Mouse (Mus musculus): ENCODE measurements around the gene Catsperg2. TPM values are rescaled to one million over a fixed set of nuclear protein-coding genes. Genes with fewer than 3 reads are reported as not detected.
"Not testable (repeated sequence)": the region's sequence is repeated elsewhere in the genome, so short reads cannot be mapped to it uniquely, and the experiment has no call there.

Gene Catsperg2
- polyA plus RNA-seq, 1 experiment from 2014 or later: 0.19 TPM

GRCm38 (mm10) chr7:29708891-29709290, 17.9 kb downstream of the Catsperg2 start:
- not testable (repeated sequence) for ATAC-seq (replicated peaks); H3K9ac ChIP-seq (replicated peaks); H3K4me2 ChIP-seq (replicated peaks); H3K9me3 ChIP-seq; H3K4me3 ChIP-seq; H3K27me3 ChIP-seq; H3K4me1 ChIP-seq; H3K36me3 ChIP-seq; H3K27ac ChIP-seq (replicated peaks)
- WGBS: 90% methylated on average over 2 of the region's 2 CpGs

GRCm38 (mm10) chr7:29695231-29695630, 31.6 kb downstream of the Catsperg2 start:
- H3K4me3 ChIP-seq; H3K4me1 ChIP-seq; H3K4me2 ChIP-seq (replicated peaks); ATAC-seq (replicated peaks); H3K36me3 ChIP-seq; H3K9ac ChIP-seq (replicated peaks); H3K27me3 ChIP-seq; H3K9me3 ChIP-seq; H3K27ac ChIP-seq (replicated peaks): not testable (repeated sequence)
- 94% methylated on average over 3 of the region's 3 CpGs for WGBS

GRCm38 (mm10) chr7:29681868-29682267, 45.0 kb downstream of the Catsperg2 start:
- Histone ChIP-seq H3K4me1 (no peaks in the 10 kb centered on the region), H3K27me3 (no peaks in the 10 kb centered on the region), H3K4me3 (no peak overlapping the region), H3K36me3 (no peaks in the 10 kb centered on the region), H3K9me3 (peaks cover 6% of the 10 kb centered on the region; the same call in 1 of the 2 replicates), H3K4me2 (replicated peaks) (no peak overlapping the region), H3K27ac (replicated peaks) (no peak overlapping the region), H3K9ac (replicated peaks) (no peak overlapping the region)
- ATAC-seq (replicated peaks): no peak
- 75% methylated on average over 3 of the region's 3 CpGs for WGBS

MicroRNAs encoded within 50 kb of the gene (microRNA counts, 519-probe panel; counts per million panel counts)
- microRNA mmu-miR-1964: 2,259 counts per million, percentile 40 among the panel's probes with 10 or more counts

Small RNA genes within 50 kb of the gene (microRNA-seq; reads per million reads assigned to microRNA genes)
- 1.8 reads per million for gene Mir1964

Other genes starting within 250 kb of the Catsperg2 start
- 15.0 and 16.5 TPM in 2 replicates for gene Sipa1l3, start 208.4 kb downstream of the Catsperg2 start, polyA plus RNA-seq (2015; fragmentation: Nextera tagmentation; extraction: Ambion mirVana)
- gene Zfp84, start 41.5 kb upstream of the Catsperg2 start, polyA plus RNA-seq (2015; fragmentation: Nextera tagmentation; extraction: Ambion mirVana): 19.2 and 20.8 TPM in 2 replicates
- 17.1 and 17.3 TPM in 2 replicates for gene Zfp30, start 57.0 kb upstream of the Catsperg2 start, polyA plus RNA-seq (2015; fragmentation: Nextera tagmentation; extraction: Ambion mirVana)
- gene Zfp790, start 89.1 kb upstream of the Catsperg2 start, polyA plus RNA-seq (2015; fragmentation: Nextera tagmentation; extraction: Ambion mirVana): 31.5 and 32.0 TPM in 2 replicates
- gene Zfp940, start 126.6 kb upstream of the Catsperg2 start, polyA plus RNA-seq (2015; fragmentation: Nextera tagmentation; extraction: Ambion mirVana): 15.0 and 16.3 TPM in 2 replicates
- gene Zfp420, start 132.9 kb upstream of the Catsperg2 start, polyA plus RNA-seq (2015; fragmentation: Nextera tagmentation; extraction: Ambion mirVana): 19.0 and 19.3 TPM in 2 replicates
- 17.0 and 17.7 TPM in 2 replicates for gene Zfp27, start 179.5 kb upstream of the Catsperg2 start, polyA plus RNA-seq (2015; fragmentation: Nextera tagmentation; extraction: Ambion mirVana)
- gene Zfp383, start 181.2 kb upstream of the Catsperg2 start, polyA plus RNA-seq (2015; fragmentation: Nextera tagmentation; extraction: Ambion mirVana): 6.5 and 6.6 TPM in 2 replicates
- 19.7 and 25.1 TPM in 2 replicates for gene Zfp74, start 227.1 kb upstream of the Catsperg2 start, polyA plus RNA-seq (2015; fragmentation: Nextera tagmentation; extraction: Ambion mirVana)